Mouse (Mus musculus): ENCODE data around the gene Sipa1l1. TPM values are rescaled to one million over a fixed set of nuclear protein-coding genes. Genes with fewer than 3 reads are reported as not detected.

Sipa1l1 gene
- polyA plus RNA-seq, 1 experiment from 2014 or later = 11.2 TPM

DNA sequence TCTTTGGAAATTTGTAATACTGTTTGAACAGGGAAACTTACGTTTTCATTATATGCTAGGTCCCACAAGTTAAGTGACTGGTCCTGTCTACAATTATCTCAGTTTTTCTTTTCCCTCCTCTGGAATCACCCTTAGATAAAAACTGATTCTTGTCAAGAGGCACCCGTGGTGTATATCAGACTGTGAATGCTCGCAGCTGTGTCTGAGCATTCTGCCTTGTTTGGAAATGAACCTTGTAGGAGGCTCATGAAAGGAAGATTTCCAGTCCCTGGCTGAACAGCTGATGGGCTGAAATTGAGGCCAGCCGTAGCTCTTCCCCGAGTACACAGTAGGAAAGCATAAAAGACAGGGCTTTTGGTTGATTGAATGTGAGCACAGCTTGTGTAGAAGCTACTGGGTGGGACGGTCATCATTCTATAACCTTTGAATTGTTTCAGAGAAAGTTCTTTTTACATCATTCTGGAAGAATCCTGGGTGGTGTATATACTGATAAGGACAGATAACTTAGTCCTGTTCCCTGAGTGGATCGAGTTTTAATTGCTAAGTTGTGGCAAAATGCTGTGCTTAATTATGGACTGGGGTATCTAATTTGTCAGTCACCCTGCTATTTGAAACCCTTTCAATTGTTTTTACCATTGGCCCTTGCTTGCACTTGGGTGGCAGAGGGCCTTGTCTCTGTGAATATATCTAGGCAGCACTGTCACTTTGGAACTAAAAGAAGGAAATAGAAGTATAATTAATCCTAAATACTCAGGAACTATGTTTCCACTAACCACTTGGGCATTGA is 240.8 kb downstream of the Sipa1l1 start:
- ATAC-seq = no peak
- Histone ChIP-seq H3K9me3 (replicated peaks; ENCODE audit: control insufficient read depth, low read length, poor library complexity, severe bottlenecking) (no peaks in the 10 kb centered on the region; the same call in 1 of the 2 replicates), H3K4me2 (ENCODE audit: low read length) (no peak overlapping the region), H3K36me3 (ENCODE audit: control insufficient read depth, insufficient read depth, low read length) (no peaks in the 10 kb centered on the region), H3K4me1 (ENCODE audit: control insufficient read depth, insufficient read depth, low read length) (no peaks in the 10 kb centered on the region), H3K27ac (ENCODE audit: low read length) (no peak overlapping the region), H3K4me3 (ENCODE audit: low read depth, low read length) (no peak overlapping the region), H3K27me3 (ENCODE audit: control insufficient read depth, insufficient read depth, low read depth, low read length) (no peaks in the 10 kb centered on the region), H3K9ac (ENCODE audit: low read depth, low read length) (no peak overlapping the region)
- 67% methylated on average over 7 of the region's 7 CpGs for WGBS

DNA sequence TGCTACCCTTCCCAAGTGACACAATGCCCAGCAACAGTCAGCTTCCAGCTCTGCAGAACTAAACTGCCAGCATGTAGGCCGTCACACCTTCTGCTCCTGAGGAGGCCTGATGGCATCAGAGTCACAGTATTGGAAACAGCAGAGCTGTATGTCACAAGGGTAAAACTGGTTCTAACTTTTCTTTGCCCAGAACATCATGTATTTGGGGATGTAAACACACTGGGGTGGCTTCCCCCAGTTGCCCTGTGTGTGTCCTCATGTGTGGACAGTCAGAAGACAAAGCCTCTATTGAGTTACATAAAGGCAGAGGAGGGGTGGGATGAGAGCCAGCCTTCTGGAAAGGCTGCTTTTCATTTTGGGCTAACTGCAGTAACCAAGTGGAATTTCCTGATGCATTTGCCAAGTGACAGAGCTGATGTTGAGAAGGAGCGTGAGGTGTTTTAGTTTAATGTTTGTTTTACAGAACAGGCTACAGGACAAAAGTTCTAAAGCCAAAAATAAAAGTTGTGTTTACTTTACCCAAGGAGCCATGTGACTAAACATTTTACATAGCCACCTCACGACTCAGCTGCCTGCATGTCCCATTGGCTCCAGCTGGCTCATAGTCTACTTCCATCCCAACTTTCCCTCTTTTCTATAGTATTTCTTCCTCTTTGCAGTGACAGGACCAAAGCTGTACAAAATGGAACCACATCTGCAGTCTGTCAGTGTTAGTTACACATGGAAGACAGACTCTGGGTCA is 243.3 kb downstream of the Sipa1l1 start:
- Histone ChIP-seq H3K4me2 (ENCODE audit: low read length) (no peak overlapping the region), H3K9ac (ENCODE audit: low read depth, low read length) (no peak overlapping the region), H3K9me3 (replicated peaks; ENCODE audit: control insufficient read depth, low read length, poor library complexity, severe bottlenecking) (no peaks in the 10 kb centered on the region; the same call in 1 of the 2 replicates), H3K36me3 (ENCODE audit: control insufficient read depth, insufficient read depth, low read length) (peaks cover 3% of the 10 kb centered on the region; the same call in 1 of the 2 replicates), H3K4me3 (ENCODE audit: low read depth, low read length) (no peak overlapping the region), H3K27me3 (ENCODE audit: control insufficient read depth, insufficient read depth, low read depth, low read length) (no peaks in the 10 kb centered on the region), H3K27ac (ENCODE audit: low read length) (no peak overlapping the region), H3K4me1 (ENCODE audit: control insufficient read depth, insufficient read depth, low read length) (no peaks in the 10 kb centered on the region)
- ATAC-seq = no peak
- WGBS = 64% methylated on average over 3 of the region's 3 CpGs

- peaks cover 3% of the 10 kb centered on the region; the same call in 1 of the 2 replicates for H3K36me3 ChIP-seq (ENCODE audit: control insufficient read depth, insufficient read depth, low read length)
- H3K9me3 ChIP-seq (replicated peaks; ENCODE audit: control insufficient read depth, low read length, poor library complexity, severe bottlenecking) = no peaks in the 10 kb centered on the region; the same call in 1 of the 2 replicates
- peak; percentile 67 for ATAC-seq
- WGBS = 80% methylated on average over 4 of the region's 4 CpGs
- H3K4me1 ChIP-seq (ENCODE audit: control insufficient read depth, insufficient read depth, low read length) = no peaks in the 10 kb centered on the region
- H3K4me3 ChIP-seq (ENCODE audit: low read depth, low read length) = no peak overlapping the region
- no peaks in the 10 kb centered on the region for H3K27me3 ChIP-seq (ENCODE audit: control insufficient read depth, insufficient read depth, low read depth, low read length)
- no peak overlapping the region for H3K27ac ChIP-seq (ENCODE audit: low read length)
- H3K9ac ChIP-seq (ENCODE audit: low read depth, low read length) = no peak overlapping the region
- no peak overlapping the region for H3K4me2 ChIP-seq (ENCODE audit: low read length)
Measured at GRCm38 (mm10) chr12:82415690-82416364, 246.7 kb downstream of the Sipa1l1 start.

DNA sequence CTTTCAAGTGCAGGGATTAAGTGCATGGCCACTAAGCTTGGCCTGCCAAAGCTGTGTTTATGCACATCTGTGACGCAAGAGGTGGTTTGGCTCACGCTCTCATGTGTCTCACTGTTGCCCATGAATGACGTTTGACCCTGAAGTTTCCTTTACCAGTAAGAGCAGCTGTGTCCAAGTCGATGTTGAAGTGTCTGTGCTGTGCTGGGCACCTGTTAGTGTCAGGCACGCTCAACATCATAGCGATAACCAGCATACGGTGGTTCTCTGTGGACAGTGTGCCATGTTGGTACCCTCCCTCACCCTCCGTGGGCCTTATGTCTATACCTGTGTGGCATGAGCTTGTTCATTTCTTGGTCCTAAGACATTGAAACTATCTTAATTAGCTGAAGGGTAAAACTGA is 249.9 kb downstream of the Sipa1l1 start:
- no peaks in the 10 kb centered on the region for H3K9me3 ChIP-seq (replicated peaks; ENCODE audit: control insufficient read depth, low read length, poor library complexity, severe bottlenecking)
- H3K4me3 ChIP-seq (ENCODE audit: low read depth, low read length) = no peak overlapping the region
- H3K4me2 ChIP-seq (ENCODE audit: low read length) = no peak overlapping the region
- no peak overlapping the region for H3K27ac ChIP-seq (ENCODE audit: low read length)
- H3K9ac ChIP-seq (ENCODE audit: low read depth, low read length) = no peak overlapping the region
- 94% methylated on average over 8 of the region's 8 CpGs for WGBS
- no peak for ATAC-seq
- peaks cover 9% of the 10 kb centered on the region for H3K36me3 ChIP-seq (ENCODE audit: control insufficient read depth, insufficient read depth, low read length)
- H3K27me3 ChIP-seq (ENCODE audit: control insufficient read depth, insufficient read depth, low read depth, low read length) = no peaks in the 10 kb centered on the region
- H3K4me1 ChIP-seq (ENCODE audit: control insufficient read depth, insufficient read depth, low read length) = no peaks in the 10 kb centered on the region

- H3K27ac ChIP-seq (ENCODE audit: low read length) = no peak overlapping the region
- no peaks in the 10 kb centered on the region for H3K9me3 ChIP-seq (replicated peaks; ENCODE audit: control insufficient read depth, low read length, poor library complexity, severe bottlenecking)
- no peaks in the 10 kb centered on the region for H3K27me3 ChIP-seq (ENCODE audit: control insufficient read depth, insufficient read depth, low read depth, low read length)
- no peak overlapping the region for H3K4me2 ChIP-seq (ENCODE audit: low read length)
- H3K9ac ChIP-seq (ENCODE audit: low read depth, low read length) = no peak overlapping the region
- H3K4me3 ChIP-seq (ENCODE audit: low read depth, low read length) = no peak overlapping the region
- peaks cover 9% of the 10 kb centered on the region for H3K36me3 ChIP-seq (ENCODE audit: control insufficient read depth, insufficient read depth, low read length)
- H3K4me1 ChIP-seq (ENCODE audit: control insufficient read depth, insufficient read depth, low read length) = no peaks in the 10 kb centered on the region
- 91% methylated on average over 15 of the region's 15 CpGs for WGBS
- no peak for ATAC-seq
Measured at GRCm38 (mm10) chr12:82424783-82425182, 255.7 kb downstream of the Sipa1l1 start.

DNA sequence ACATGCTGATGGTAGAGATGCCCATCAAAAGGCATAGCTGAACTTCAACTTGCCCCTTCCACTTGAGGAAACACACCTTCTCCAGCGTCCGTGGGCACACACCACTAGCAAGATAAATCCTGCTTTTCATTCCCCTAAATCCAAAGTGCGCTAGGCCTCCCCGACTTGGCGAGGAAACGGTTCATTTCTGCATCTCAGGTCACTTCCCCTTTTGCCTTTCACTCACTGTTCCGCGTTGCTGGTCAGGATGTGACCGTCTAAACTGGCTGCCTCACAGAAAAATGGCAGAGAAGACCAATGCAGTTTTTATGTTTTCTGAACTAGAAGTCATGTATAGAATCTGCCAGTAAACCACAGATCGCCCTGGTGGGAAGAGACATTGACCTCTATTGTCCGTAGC is 256.7 kb downstream of the Sipa1l1 start:
- H3K4me1 ChIP-seq (ENCODE audit: control insufficient read depth, insufficient read depth, low read length) = no peaks in the 10 kb centered on the region
- H3K4me3 ChIP-seq (ENCODE audit: low read depth, low read length) = no peak overlapping the region
- H3K9ac ChIP-seq (ENCODE audit: low read depth, low read length) = no peak overlapping the region
- WGBS = 88% methylated on average over 11 of the region's 11 CpGs
- H3K4me2 ChIP-seq (ENCODE audit: low read length) = no peak overlapping the region
- H3K27ac ChIP-seq (ENCODE audit: low read length) = no peak overlapping the region
- H3K9me3 ChIP-seq (replicated peaks; ENCODE audit: control insufficient read depth, low read length, poor library complexity, severe bottlenecking) = no peaks in the 10 kb centered on the region
- H3K36me3 ChIP-seq (ENCODE audit: control insufficient read depth, insufficient read depth, low read length) = peaks cover 9% of the 10 kb centered on the region
- no peak for ATAC-seq
- no peaks in the 10 kb centered on the region for H3K27me3 ChIP-seq (ENCODE audit: control insufficient read depth, insufficient read depth, low read depth, low read length)

GRCm38 (mm10) chr12:82427416-82427815 is 258.3 kb downstream of the Sipa1l1 start:
- Histone ChIP-seq H3K4me2 (ENCODE audit: low read length) (no peak overlapping the region), H3K9ac (ENCODE audit: low read depth, low read length) (no peak overlapping the region)
- no peak for ATAC-seq

GRCm38 (mm10) chr12:82428466-82428865 is 259.3 kb downstream of the Sipa1l1 start:
- WGBS = 95% methylated on average over 9 of the region's 9 CpGs
- H3K9me3 ChIP-seq (replicated peaks; ENCODE audit: control insufficient read depth, low read length, poor library complexity, severe bottlenecking) = no peaks in the 10 kb centered on the region
- H3K4me3 ChIP-seq (ENCODE audit: low read depth, low read length) = no peak overlapping the region
- no peaks in the 10 kb centered on the region for H3K4me1 ChIP-seq (ENCODE audit: control insufficient read depth, insufficient read depth, low read length)
- no peak overlapping the region for H3K4me2 ChIP-seq (ENCODE audit: low read length)
- no peak overlapping the region for H3K27ac ChIP-seq (ENCODE audit: low read length)
- peaks cover 7% of the 10 kb centered on the region for H3K36me3 ChIP-seq (ENCODE audit: control insufficient read depth, insufficient read depth, low read length)
- no peaks in the 10 kb centered on the region for H3K27me3 ChIP-seq (ENCODE audit: control insufficient read depth, insufficient read depth, low read depth, low read length)
- ATAC-seq = no peak
- H3K9ac ChIP-seq (ENCODE audit: low read depth, low read length) = no peak overlapping the region

More at GRCm38 (mm10) chr12:82427416-82427815, 258.3 kb downstream of the Sipa1l1 start:
- Histone ChIP-seq H3K9me3 (replicated peaks; ENCODE audit: control insufficient read depth, low read length, poor library complexity, severe bottlenecking) (no peaks in the 10 kb centered on the region), H3K27ac (ENCODE audit: low read length) (no peak overlapping the region), H3K36me3 (ENCODE audit: control insufficient read depth, insufficient read depth, low read length) (peaks cover 9% of the 10 kb centered on the region), H3K4me3 (ENCODE audit: low read depth, low read length) (no peak overlapping the region), H3K27me3 (ENCODE audit: control insufficient read depth, insufficient read depth, low read depth, low read length) (no peaks in the 10 kb centered on the region), H3K4me1 (ENCODE audit: control insufficient read depth, insufficient read depth, low read length) (no peaks in the 10 kb centered on the region)
- WGBS = 89% methylated on average over 2 of the region's 2 CpGs

Data from midbrain, embryonic 16.5 days (tissue).